Mouse (Mus musculus): Measurements from ENCODE around the gene Lpar1.

Gene Lpar1

GRCm38 (mm10) chr4:58506539-58507527, 46.9 kb downstream of the Lpar1 start:
- DNase-seq, result no peak

DNA sequence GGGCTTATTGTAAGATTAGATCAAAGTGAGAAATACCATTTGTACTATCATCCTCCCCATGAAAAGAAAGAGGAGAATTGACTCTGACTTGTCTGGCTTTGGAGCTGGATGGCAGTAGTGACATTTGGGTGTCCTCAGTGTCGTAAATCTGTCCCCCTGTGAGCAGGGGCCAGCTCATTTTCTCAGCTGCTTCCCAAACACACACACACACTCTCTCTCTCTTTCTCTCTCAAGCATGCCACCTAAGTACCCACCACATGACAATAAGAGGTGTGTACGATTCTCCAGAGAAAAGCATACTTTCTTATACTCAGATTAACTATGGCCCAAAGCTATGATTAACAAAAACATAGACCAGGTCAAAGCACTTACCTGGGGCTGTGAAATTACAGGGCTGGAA, 49.4 kb downstream of the Lpar1 start:
- DNase-seq, result no peak

GRCm38 (mm10) chr4:58501012-58501777, 52.5 kb downstream of the Lpar1 start:
- peak in 1 of 2 experiments; percentile 26 for DNase-seq

DNA sequence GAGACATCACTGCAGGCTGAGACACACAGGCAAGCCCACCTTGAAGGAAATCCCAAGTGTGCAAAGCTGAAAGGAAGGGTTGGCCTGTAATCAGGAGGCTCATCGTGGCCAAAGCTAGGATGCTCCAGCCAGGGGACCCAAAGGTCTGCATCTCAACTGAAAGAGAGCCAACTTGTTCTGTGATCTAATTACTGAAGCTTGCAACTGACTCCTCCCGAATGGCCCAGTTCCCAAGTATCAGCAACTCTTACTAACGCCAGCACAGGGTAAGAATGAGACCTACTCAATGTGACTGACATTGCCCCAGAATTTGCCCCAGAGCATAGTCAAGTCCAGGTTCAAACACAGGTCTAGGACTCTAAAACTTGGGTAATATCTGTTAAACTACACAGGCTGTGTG, 53.9 kb downstream of the Lpar1 start:
- DNase-seq, result peak in 1 of 2 experiments; percentile 10

- no peak for DNase-seq
Measured at GRCm38 (mm10) chr4:58499241-58499640, 54.5 kb downstream of the Lpar1 start.

GRCm38 (mm10) chr4:58498734-58499133, 55.0 kb downstream of the Lpar1 start:
- DNase-seq, result no peak

- no peak for DNase-seq
Measured at GRCm38 (mm10) chr4:58497284-58497683, 56.4 kb downstream of the Lpar1 start.

DNA sequence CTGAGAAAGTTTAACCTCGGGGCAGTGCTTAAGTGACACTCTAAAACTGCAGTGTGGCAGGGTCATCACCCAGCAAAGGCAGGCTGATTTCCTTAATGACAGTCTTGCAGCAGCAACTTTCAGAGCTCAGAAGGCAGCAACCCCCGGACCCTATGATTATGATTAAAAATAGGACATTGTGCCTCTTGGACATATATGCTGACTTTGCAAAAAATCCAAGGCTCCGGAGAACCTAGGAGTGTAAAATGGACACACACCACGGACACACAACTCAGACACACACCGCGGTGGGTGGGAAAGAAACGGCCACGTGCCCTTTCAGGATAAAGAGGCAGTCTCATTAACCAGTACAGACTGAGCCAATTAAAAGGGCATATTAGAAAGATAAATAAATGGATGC, 57.0 kb downstream of the Lpar1 start:
- no peak for DNase-seq

DNA sequence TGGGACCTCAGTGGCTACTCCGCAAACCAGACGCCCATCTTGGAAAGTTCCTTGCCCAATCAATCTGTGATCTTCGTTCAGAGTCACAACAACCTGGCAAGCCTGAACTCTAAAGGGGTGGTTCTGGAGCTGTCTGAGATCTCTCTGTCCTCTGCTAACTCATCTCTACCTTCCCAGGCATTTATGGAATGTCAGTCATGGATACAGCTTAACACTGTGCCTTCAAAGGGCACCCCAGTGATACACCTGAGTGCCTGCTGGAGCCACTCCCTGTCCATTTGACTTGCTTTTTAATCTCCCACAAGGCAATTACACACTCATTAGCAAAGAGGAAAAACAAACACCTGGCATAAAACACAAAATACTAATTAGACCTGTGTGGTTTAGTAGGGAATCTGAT, 62.0 kb downstream of the Lpar1 start:
- no peak for DNase-seq

- no peak for DNase-seq
Measured at GRCm38 (mm10) chr4:58490374-58490773, 63.3 kb downstream of the Lpar1 start.

DNA sequence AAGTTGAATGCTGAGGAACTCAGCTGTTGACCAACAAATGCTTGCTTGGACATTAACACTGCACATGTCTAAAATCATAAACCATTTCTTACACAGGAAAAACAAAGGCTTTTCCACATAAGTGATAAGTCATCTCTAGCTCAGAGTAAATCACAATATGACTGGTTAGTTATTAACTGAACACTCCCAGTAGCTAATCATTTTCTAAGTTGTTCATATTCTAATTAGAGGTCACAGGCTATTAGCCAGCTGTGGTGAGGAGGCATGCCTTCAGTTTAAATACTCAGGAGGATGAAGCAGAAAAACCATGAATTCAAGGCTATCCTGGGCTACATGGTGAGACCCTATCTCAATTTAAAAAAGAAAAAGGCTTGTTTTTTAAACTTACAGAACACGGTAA, 75.1 kb downstream of the Lpar1 start:
- no peak for DNase-seq

- DNase-seq, result peak in 1 of 2 experiments; percentile 25
Measured at GRCm38 (mm10) chr4:58477691-58478090, 76.0 kb downstream of the Lpar1 start.

DNA sequence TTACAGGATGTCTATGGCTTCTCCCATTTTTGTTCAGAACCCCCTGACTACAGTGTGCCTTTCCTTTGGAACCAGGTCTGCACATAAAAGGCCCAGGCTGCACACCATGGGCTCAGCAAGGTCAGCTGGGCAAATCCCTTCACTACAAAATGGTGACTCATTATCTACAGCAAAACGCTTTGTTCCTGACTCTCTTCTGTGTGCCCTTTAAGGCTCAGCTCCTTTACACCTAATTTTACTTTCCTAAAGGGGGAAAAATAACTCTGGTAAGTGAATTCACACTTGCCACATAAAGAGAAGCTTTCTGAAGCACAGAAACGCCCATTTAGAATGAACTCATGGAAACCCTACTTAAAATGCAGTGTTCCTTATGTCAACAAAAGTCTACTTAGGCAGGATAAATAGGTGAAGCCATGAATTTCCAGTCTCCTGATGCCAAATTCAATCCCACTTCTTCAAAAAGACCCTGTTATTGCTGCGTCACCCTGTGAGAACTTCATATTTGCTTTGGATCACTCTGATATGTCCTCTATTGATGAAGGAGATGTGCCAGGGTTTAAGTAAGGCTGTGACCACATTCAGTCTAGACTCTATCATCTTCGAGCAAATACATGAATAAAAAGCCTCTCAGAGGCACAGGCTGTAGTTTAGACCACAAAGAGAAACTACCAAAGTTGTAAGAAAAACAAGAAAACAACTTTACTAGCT, 82.3 kb downstream of the Lpar1 start:
- DNase-seq, result no peak

DNA sequence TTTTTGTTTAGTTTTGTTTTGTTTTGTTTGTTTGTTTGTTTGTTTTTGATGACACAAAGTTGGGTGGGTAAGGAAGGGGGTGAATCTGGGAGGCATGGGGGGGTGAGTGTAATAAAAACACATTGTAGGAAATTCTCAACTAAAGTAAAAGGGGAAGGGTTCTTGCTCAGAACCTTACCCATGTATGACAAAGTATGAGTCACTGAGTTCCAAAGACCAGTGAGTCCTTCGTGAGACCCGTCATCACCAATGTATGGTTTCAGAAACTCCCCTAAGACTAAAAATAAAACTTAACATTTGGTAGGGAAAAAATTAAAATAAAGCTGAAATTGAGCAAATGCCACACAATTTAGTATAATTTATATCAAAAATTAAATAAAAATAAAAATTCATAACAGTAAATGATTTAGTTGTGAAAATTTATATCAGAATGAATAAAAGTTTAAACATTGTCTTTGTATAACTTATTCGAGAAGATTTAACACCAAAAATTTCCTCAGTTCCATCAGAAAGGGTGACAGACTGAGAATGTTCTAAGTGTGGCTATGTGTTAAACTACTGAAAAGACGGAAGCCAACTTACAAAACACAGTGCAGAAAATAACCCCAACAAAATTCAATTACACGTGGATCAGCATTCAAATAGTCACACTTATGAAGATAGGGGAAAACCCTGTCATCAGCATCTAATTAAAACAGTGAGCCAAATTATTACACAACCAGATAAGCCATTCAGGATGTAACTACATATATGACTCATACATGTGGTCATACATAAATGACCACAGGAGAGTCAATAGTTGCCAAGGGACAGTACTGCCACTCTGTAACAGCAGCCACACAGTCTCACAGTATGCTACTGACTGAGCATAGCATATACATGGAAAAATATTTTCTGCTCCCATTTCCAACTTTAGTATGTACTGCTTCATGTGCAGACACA, 83.8 kb downstream of the Lpar1 start:
- DNase-seq, result no peak

DNA sequence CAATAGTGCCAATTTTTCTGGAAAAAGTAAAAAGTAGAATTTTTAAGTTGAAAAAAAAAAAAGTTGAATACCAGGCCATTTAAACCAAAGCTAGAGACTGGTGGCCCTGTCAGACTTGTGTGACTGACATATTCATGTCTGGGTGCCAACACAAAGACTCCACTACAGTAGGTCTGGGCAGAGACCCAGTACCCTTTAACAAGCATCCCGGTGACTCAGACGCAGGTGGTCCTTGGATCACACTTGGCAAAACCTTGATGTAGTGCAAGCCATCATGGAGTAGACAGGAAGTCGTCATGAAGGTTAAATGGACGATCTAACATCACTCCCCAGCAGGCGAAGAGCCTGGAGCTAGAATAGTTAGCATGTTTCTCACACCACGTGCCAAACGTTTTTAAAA, 84.7 kb downstream of the Lpar1 start:
- DNase-seq, result no peak

- DNase-seq, result no peak
Measured at GRCm38 (mm10) chr4:58465586-58465985, 88.1 kb downstream of the Lpar1 start.

DNA sequence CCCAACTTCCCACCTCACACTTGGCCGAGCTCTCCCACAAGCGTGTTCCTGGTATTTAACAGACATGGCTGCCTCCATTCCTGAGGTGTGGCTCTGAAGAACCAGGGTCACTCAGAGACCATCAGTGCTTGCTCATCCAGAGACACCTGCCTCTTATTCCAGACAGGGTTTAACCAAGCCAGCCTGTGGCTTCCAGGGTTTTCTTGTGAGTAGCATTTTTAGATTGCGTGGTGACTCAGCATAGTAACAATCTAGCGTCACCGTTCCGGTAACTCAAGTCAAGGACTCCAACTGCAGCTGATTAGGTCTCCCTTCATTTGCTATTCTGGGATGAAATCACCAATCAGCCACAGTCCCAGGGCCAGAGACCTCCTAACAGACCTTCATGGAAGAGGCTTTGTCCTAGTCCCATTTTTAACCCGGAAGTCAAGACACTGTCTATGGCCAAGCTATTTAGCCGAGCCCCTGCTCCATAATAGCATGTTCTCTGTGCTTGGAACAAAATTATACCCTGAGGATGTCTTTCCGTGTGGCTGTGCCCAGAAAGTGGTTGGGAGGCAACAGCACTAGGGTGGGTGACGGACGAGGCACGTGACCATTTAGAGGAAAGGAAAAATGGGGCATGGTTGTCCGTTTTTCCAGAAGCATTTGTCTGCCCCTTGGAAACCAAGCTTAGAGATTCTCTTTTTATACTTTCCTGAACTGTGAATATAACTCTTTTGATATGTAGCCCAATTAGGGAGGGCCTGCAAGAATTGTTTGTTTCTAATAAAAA, 89.1 kb downstream of the Lpar1 start:
- no peak for DNase-seq

- DNase-seq, result no peak
Measured at GRCm38 (mm10) chr4:58462990-58463389, 90.7 kb downstream of the Lpar1 start.

DNA sequence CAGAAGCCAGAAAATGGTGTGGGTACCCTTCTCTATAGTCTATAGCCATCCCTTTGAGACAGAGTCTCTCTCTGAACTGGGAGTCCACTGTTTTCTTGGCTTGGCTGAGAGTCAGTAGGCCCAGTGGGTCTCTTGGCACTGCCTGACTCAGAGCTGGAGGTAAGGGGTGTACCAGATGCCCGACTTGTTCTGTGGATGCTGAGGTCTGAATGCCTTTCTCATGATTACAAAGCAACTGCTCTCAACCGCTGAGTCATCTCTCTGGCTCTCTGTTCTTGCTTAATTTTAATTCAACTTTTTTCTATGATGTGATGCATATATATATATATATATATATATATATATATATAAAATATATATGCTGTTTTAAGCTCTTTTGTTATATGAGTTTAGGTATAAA, 91.1 kb downstream of the Lpar1 start:
- DNase-seq, result no peak

- DNase-seq, result no peak
Measured at GRCm38 (mm10) chr4:58453334-58453733, 100.4 kb downstream of the Lpar1 start.

DNA sequence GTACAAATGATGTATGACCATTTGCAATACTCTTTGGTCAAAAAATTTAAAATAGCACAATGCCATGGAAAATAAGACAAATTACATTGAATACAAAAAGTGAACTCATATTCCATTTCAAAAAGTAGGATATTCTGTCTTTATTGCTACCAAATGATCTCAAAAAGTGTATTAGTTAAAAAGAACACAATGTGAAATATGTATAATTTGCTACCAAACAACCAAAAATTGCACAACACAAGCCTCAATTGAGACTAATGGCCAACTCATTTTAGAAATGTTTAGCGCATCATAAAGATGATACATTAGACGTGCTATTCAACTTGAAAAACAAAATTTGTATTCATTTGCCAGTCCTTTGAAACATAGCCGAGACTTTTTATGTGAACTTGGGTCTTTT, 104.9 kb downstream of the Lpar1 start:
- DNase-seq, result no peak
